Mouse (Mus musculus) embryonic facial prominence, embryonic 11.5 days (tissue): Measurements from ENCODE around the gene Tpd52l2. TPM values are rescaled to one million over a fixed set of nuclear protein-coding genes. Genes with fewer than 3 reads are reported as not detected.

Experiments used
- ATAC-seq: fragments of 200-750 bp; cut with Nextera tagmentation; replicated peaks from 2 replicates; pipeline ENCODE4 v1.8.0; 2017; ENCODE audit warnings: low read depth; ENCODE audit not compliant: insufficient number of reproducible peaks, low FRiP score, low TSS enrichment
- DNase-seq: peaks from one replicate; pipeline ENCODE4 v3.0.0-alpha.2; 2015; ENCODE audit warnings: low spot score
- H3K27ac ChIP-seq: fragments of 300-500 bp; sonication (generic); replicated peaks from 2 replicates; pipeline ENCODE4 v1.5.1; 2014; ENCODE audit warnings: mild to moderate bottlenecking, low read depth, low read length, control low read depth
- H3K27me3 ChIP-seq: fragments of 300-500 bp; sonication (generic); 2 replicates; pipeline ENCODE4 v1.6.1; 2014; ENCODE audit warnings: mild to moderate bottlenecking, low read length, moderate library complexity, mixed read lengths; ENCODE audit not compliant: control insufficient read depth, insufficient read depth
- H3K36me3 ChIP-seq: fragments of 300-500 bp; sonication (generic); replicated peaks from 2 replicates; pipeline ENCODE4 v1.6.1; 2014; ENCODE audit warnings: low read depth, mild to moderate bottlenecking, low read length, moderate library complexity, mixed read lengths; ENCODE audit not compliant: control insufficient read depth, insufficient read depth
- H3K4me1 ChIP-seq: fragments of 300-500 bp; sonication (generic); 2 replicates; pipeline ENCODE4 v1.6.1; 2014; ENCODE audit warnings: low read length, mixed read lengths; ENCODE audit not compliant: control insufficient read depth, insufficient read depth
- H3K4me2 ChIP-seq: fragments of 300-500 bp; sonication (generic); 2 replicates; pipeline ENCODE4 v1.6.1; 2014; ENCODE audit warnings: low read depth, mild to moderate bottlenecking, control low read depth, low read length, moderate library complexity
- H3K4me3 ChIP-seq: fragments of 300-500 bp; sonication (generic); 2 replicates; pipeline ENCODE4 v1.5.1; 2014; ENCODE audit warnings: low read depth, low read length, control low read depth
- H3K9ac ChIP-seq: fragments of 300-500 bp; sonication (generic); replicated peaks from 2 replicates; pipeline ENCODE4 v1.6.1; 2014; ENCODE audit warnings: mild to moderate bottlenecking, control low read depth, low read length
- H3K9me3 ChIP-seq: fragments of 300-500 bp; sonication (generic); replicated peaks from 2 replicates; pipeline ENCODE4 v1.6.1; 2016; ENCODE audit warnings: mild to moderate bottlenecking, low read length, inconsistent platforms, mixed read lengths; ENCODE audit not compliant: control insufficient read depth
- WGBS: fragments of 180-500 bp; shearing (Covaris S2); extraction: QIAGEN DNeasy Blood & Tissue Kit; methylation state at CpG from one replicate; pipeline ENCODE4 v1.1.7; 2014; 5-methylcytosine and 5-hydroxymethylcytosine counted together
- polyA plus RNA-seq: library from polyadenylated mRNA; unstranded; fragments of >200 nt; fragmentation: Nextera tagmentation; extraction: Ambion mirVana; gene quantifications from 2 replicates; pipeline ENCODE4 v1.2.1, GENCODE M21; 2014

The Tpd52l2 gene
- polyA plus RNA-seq, 1 experiment from 2014 or later: 169 TPM

GRCm38 (mm10) chr2:181511231-181511630, 14.3 kb downstream of the Tpd52l2 start:
- Histone ChIP-seq H3K9me3 (no peaks in the 10 kb centered on the region), H3K27me3 (no peaks in the 10 kb centered on the region), H3K27ac (no peak overlapping the region), H3K4me2 (no peak overlapping the region), H3K36me3 (peaks cover 9% of the 10 kb centered on the region), H3K4me1 (no peaks in the 10 kb centered on the region), H3K9ac (no peak overlapping the region), H3K4me3 (no peak overlapping the region)
- no peak for ATAC-seq
- DNase-seq: no peak
- whole genome bisulfite sequencing: 93% methylated on average over 8 of the region's 8 CpGs

GRCm38 (mm10) chr2:181519201-181519600, 22.3 kb downstream of the Tpd52l2 start:
- H3K27me3 ChIP-seq: no peaks in the 10 kb centered on the region
- peak overlapping the region; percentile 94 for H3K4me3 ChIP-seq
- H3K9me3 ChIP-seq: no peaks in the 10 kb centered on the region
- H3K27ac ChIP-seq: peak overlapping the region; percentile 96
- DNase-seq (no peak), ATAC-seq (no peak)
- H3K4me1 ChIP-seq: no peaks in the 10 kb centered on the region
- H3K4me2 ChIP-seq: peak overlapping the region; percentile 58
- 74% methylated on average over 3 of the region's 3 CpGs for WGBS
- peak overlapping the region; percentile 92 for H3K9ac ChIP-seq
- no peaks in the 10 kb centered on the region; the same call in 1 of the 2 replicates for H3K36me3 ChIP-seq

- Histone ChIP-seq H3K36me3 (no peaks in the 10 kb centered on the region; the same call in 1 of the 2 replicates), H3K4me1 (no peaks in the 10 kb centered on the region), H3K9me3 (no peaks in the 10 kb centered on the region), H3K27ac (peak within 1 kb of the TSS; percentile 96), H3K4me3 (peak within 1 kb of the TSS; percentile 94), H3K4me2 (peak within 1 kb of the TSS; percentile 58), H3K27me3 (no peaks in the 10 kb centered on the region), H3K9ac (peak within 1 kb of the TSS; percentile 92)
- WGBS: under 1% methylated on average over 74 of the region's 74 CpGs
- peak; percentile 97 for ATAC-seq
- DNase-seq: peak; percentile 99
Measured at GRCm38 (mm10) chr2:181520118-181520935, 23.4 kb downstream of the Tpd52l2 start, which contains the start of gene Dnajc5. Gene Dnajc5 (plus strand): TSS chr2:181520485.

GRCm38 (mm10) chr2:181520936-181521227, 23.9 kb downstream of the Tpd52l2 start:
- no peaks in the 10 kb centered on the region; the same call in 1 of the 2 replicates for H3K36me3 ChIP-seq
- peak overlapping the region; percentile 94 for H3K4me3 ChIP-seq
- no peaks in the 10 kb centered on the region for H3K27me3 ChIP-seq
- H3K4me1 ChIP-seq: no peaks in the 10 kb centered on the region
- H3K4me2 ChIP-seq: peak overlapping the region; percentile 58
- DNase-seq (no peak), ATAC-seq (no peak)
- H3K9ac ChIP-seq: peak overlapping the region; percentile 92
- H3K9me3 ChIP-seq: no peaks in the 10 kb centered on the region
- H3K27ac ChIP-seq: peak overlapping the region; percentile 96
- WGBS: under 1% methylated on average over 17 of the region's 17 CpGs

- Histone ChIP-seq H3K4me3 (peak overlapping the region; percentile 94), H3K9ac (peak overlapping the region; percentile 50; the same call in 1 of the 2 replicates), H3K36me3 (no peaks in the 10 kb centered on the region; the same call in 1 of the 2 replicates), H3K4me2 (peak overlapping the region; percentile 58), H3K27me3 (no peaks in the 10 kb centered on the region), H3K27ac (no peak overlapping the region), H3K4me1 (no peaks in the 10 kb centered on the region), H3K9me3 (no peaks in the 10 kb centered on the region)
- WGBS: 61% methylated on average over 10 of the region's 10 CpGs
- DNase-seq (no peak), ATAC-seq (no peak)
Measured at GRCm38 (mm10) chr2:181521491-181521890, 24.5 kb downstream of the Tpd52l2 start.

- Histone ChIP-seq H3K27me3 (no peaks in the 10 kb centered on the region), H3K4me3 (no peak overlapping the region)
- DNase-seq: peak; percentile 48
Measured at GRCm38 (mm10) chr2:181522811-181523210, 25.9 kb downstream of the Tpd52l2 start.

GRCm38 (mm10) chr2:181525526-181525925, 28.6 kb downstream of the Tpd52l2 start:
- DNase-seq: no peak

More at GRCm38 (mm10) chr2:181522811-181523210, 25.9 kb downstream of the Tpd52l2 start:
- Histone ChIP-seq H3K4me2 (no peak overlapping the region), H3K36me3 (no peaks in the 10 kb centered on the region), H3K9ac (no peak overlapping the region), H3K4me1 (no peaks in the 10 kb centered on the region), H3K27ac (no peak overlapping the region), H3K9me3 (no peaks in the 10 kb centered on the region)
- ATAC-seq: no peak
- WGBS: 71% methylated on average over 5 of the region's 5 CpGs

GRCm38 (mm10) chr2:181529076-181529475, 32.1 kb downstream of the Tpd52l2 start:
- no peak for ATAC-seq
- 83% methylated on average over 1 of the region's 1 CpGs for WGBS
- Histone ChIP-seq H3K4me1 (no peaks in the 10 kb centered on the region), H3K27me3 (no peaks in the 10 kb centered on the region), H3K27ac (no peak overlapping the region), H3K9ac (no peak overlapping the region), H3K4me2 (no peak overlapping the region), H3K4me3 (no peak overlapping the region), H3K36me3 (no peaks in the 10 kb centered on the region), H3K9me3 (no peaks in the 10 kb centered on the region; the same call in 1 of the 2 replicates)
- DNase-seq: no peak

More at GRCm38 (mm10) chr2:181525526-181525925, 28.6 kb downstream of the Tpd52l2 start:
- ATAC-seq: no peak
- Histone ChIP-seq H3K9ac (no peak overlapping the region), H3K27ac (no peak overlapping the region), H3K4me1 (no peaks in the 10 kb centered on the region), H3K9me3 (no peaks in the 10 kb centered on the region; the same call in 1 of the 2 replicates), H3K27me3 (no peaks in the 10 kb centered on the region), H3K4me2 (no peak overlapping the region), H3K36me3 (no peaks in the 10 kb centered on the region), H3K4me3 (no peak overlapping the region)
- 90% methylated on average over 5 of the region's 5 CpGs for WGBS
